Mouse (Mus musculus): ENCODE measurements around the gene Tbl3.
"Not testable (repeated sequence)": the region's sequence is repeated elsewhere in the genome, so short reads cannot be mapped to it uniquely, and the experiment has no call there.

Gene Tbl3

GRCm38 (mm10) chr17:24725637-24726390, 18.4 kb upstream of the Tbl3 start:
- no peak for DNase-seq

GRCm38 (mm10) chr17:24724184-24724583, 16.7 kb upstream of the Tbl3 start, which contains the start of gene Ndufb10:
Ndufb10 (minus strand) TSS chr17:24724478.
- peak; percentile 93 to 99 for DNase-seq

- no peak for DNase-seq
These were observed 16.4 kb upstream of the Tbl3 start for GRCm38 (mm10) chr17:24723881-24724180.

- DNase-seq = no peak
These were observed 15.8 kb upstream of the Tbl3 start for GRCm38 (mm10) chr17:24723122-24723880.

DNA sequence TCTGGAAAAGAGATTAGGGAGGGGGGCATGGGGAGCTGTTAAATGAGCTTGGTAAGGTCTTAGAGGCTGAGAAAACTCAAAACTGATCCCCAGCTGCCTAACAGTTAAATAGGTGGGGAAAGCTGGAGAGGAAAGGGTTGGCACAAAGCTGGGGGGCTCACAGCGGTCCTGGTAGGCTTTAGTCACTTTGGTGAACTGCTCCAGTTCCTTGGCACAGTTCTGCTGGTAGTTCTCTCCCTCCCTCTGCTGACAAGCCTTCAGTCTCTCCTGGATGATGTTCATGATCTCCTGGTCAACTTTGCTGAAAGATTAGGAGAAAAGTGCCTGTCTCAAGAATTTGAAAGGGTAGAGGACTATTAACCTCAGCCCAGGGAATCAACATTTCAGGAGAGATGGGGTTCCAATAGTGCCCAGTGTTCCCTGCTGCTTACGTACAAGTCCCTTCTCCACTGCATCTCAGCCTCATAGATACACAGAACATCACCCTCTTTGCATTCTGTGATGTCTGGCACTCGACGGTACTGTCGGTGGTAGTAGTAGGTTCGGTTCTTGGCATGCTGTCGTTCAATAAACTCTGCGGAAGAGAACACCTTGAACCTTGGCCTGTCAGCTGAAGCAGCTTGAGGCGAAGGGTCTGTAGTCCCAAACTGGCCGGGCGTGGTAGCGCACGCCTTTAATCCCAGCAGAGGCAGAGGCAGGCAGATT, 14.9 kb upstream of the Tbl3 start:
- no peak for DNase-seq

DNA sequence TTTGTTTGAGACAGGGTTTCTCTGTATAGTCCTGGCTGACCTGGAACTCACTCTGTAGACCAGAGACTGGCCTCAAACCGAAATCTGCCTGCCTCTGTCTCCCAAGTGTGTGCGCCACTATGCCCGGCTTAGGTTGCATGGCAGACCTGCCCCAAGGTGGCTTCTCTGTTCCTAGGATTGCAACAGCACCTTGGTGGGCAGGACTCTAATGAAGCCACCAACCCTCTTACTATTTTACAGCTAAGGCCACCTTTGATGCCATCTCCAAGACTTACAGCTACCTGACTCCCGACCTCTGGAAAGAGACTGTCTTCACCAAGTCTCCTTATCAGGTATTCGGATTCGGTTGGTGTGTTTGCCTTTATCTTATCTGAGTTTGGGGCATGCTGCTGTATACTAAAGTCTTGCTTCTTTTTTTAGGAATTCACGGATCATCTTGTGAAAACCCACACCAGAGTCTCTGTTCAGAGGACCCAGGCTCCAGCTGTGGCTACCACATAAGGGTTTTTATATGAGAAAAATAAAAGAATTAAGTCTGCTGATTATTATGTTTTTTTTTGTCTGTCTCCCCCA, 14.0 kb upstream of the Tbl3 start:
- not testable (repeated sequence) for DNase-seq

DNA sequence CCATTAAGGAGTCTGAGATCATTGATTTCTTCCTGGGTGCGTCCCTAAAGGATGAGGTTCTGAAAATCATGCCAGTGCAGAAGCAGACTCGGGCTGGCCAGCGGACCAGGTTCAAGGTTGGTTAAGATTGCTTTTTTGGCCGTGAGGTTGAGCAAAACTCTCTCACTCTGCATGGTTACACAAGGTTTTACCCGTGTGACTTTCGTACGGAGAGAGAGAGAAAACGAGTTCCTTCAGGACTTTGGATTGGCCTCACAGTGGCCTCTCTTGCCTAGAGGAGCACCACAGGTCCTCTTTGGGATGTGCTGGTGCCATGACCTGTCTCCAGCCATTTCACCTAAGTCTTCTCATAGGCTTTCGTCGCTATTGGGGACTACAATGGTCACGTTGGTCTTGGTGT, 13.2 kb upstream of the Tbl3 start:
- DNase-seq = not testable (repeated sequence)

DNA sequence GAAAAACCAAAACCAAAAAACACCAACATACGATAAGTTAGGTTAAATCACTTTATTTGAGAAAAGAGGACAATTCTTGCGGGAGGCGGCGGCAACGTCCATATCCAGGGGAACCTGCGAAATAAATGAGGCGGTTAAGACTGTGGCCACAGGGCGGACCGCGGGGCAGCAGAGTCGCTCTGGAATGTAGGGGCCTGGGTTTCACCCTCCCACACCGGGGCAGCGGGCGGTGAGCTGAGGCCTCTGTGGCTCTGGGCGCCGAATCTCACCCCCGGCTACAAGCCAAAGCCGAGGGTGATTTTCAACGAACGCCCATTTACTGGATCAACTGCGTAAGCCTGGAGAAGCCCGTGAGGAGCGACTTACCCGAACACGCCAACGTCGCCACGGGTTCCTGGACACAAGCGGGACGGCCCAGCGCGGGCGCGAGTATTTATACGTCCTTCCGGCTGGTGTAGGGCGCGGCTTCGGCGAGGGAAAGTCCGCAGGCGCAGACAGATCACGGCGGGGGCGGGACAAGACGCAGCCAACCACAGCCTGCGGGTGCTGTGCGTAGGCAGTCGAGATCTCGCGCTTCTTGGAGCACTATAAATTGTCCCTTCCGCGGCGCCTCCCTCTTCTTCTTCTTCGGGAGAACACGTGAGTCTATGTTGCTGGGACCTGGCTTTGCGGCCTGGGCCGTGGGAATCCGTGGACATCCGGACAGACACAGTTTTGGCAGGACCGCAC, 12.2 kb upstream of the Tbl3 start:
- DNase-seq = peak; percentile 97 to 99

DNA sequence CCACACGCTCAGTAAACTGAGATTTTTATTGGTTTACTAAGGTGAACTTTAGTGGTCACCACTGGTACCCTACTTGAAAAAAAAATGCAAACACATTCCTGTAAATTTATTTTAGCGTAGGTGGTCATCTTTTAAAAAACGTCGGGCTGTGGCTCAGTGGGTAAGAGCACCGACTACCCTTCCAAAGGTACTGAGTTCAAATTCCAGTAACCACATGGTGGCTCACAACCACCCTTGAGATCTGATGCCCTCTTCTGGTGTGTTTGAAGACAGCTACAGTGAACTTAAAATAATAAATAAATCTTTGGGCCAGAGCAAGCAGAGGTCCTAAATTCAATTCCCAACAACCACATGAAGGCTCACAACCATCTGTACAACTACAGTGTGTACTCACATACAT, 11.5 kb upstream of the Tbl3 start:
- DNase-seq = not testable (repeated sequence)

GRCm38 (mm10) chr17:24717943-24718342, 10.5 kb upstream of the Tbl3 start, which contains the start of the genes Rnf151 and Rps2:
Rnf151 (minus strand) TSS chr17:24718063.
Rps2 (plus strand) TSS chr17:24718116.
- no peak for DNase-seq

GRCm38 (mm10) chr17:24716166-24716682, 8.8 kb upstream of the Tbl3 start:
- no peak for DNase-seq

- no peak for DNase-seq
These were observed 8.1 kb upstream of the Tbl3 start for GRCm38 (mm10) chr17:24715556-24715955.

DNA sequence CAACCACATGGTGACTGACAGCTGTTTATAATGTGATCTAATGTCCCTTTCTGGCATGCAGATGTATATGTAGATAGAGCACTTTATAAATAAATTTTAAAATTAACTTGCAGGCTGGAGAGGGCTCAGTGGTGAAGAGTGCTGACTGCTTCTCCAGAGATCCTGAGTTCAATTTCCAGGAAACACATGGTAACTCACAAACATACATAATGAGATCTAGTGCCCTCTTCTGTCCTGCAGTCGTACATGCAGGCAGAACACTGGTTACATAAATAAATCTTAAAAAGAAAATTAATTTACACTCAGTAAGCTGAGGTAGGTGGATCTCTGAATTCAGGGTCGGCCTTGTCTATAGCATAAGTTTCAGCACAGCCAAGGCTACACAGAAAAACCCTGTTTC, 1.2 kb upstream of the Tbl3 start:
- DNase-seq = no peak

- DNase-seq = no peak
These were observed 453 bp upstream of the Tbl3 start for GRCm38 (mm10) chr17:24707801-24708425.

DNA sequence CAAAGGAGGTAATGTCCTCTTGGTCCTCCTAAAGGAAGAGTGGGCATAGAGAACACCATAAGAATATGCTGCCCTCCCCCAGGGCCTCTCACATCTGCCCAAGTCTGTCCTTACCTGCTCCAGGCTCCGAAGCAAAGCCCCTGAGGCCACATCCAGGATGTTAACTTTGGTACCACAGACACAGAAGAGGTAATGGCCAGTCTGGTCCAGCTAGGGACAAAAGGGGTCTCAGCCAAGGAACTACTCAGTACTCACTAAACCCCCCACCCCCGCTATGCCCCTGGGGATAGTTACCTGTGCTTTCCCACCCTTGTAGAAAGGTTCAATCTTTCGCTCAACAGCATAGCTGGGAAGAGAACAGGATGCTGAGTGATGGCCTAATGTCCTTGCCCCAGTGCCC, 1.6 kb downstream of the Tbl3 start:
- peak in 1 of 2 experiments; percentile 3 for DNase-seq

- no peak for DNase-seq
These were observed 6.2 kb downstream of the Tbl3 start for GRCm38 (mm10) chr17:24701251-24701650.

GRCm38 (mm10) chr17:24699473-24699872, 8.0 kb downstream of the Tbl3 start:
- no peak for DNase-seq

GRCm38 (mm10) chr17:24698715-24699114, 8.7 kb downstream of the Tbl3 start:
- DNase-seq = no peak

DNA sequence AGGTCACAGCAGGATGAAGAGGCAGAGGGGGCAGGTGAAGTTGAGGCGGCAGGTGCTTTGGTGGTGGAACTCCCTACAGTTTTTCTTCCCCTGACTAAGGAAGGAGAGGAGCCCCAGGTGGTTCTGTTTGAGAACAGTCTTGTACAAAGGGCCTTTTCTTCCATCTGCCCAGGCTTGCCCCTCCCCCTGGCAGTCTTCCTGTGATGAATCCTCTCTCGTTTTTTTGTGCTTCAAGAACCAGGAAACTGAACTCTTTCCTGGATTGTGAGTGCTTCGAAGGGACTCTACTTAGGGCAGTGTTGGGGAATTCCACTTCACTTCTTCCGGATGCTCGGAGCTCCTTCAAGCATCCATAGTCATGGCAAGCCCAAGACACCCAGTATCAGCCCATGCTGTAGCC, 9.5 kb downstream of the Tbl3 start:
- no peak for DNase-seq

DNA sequence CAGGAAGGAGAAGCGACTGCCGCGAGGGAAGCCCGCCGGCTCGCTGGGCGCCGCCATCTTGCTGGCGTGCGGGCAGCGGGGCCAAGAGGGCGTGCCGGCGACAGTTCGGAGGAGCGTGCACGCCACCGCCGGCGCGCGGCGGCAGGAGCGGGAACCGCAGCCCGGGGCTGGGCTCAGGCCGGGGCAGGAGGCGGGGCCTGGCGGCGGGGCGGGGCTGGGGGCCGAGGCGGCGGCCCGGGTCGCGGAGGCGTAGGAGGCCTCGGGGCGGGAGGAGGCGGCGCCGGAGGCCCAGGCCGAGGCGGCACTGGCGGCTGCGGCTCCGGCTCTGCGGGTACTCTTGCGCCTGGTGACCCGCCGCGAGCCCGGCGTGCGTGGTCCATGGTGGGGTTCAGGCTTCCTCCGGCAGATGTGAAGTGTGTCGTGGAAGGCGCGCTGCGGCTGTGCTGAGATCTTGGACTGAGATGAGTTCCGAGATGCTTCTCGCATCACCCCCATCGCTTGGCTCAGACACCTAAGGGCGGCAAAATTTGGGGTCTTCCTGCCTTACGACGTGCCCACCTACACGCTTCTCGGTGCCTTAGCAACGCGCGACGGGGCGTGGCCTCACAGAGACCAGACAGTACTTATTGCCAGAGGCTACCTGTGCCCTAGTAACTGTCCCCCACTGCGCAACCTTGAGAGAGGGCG, 11.3 kb downstream of the Tbl3 start, which contains the start of the genes Gfer and Noxo1:
TSS of gene Gfer (minus strand) at position 146 of the 687 bp plus-strand sequence.
TSS of gene Noxo1 (plus strand) at position 224 of the 687 bp plus-strand sequence.
- DNase-seq = peak; percentile 89 to 91
